Mouse (Mus musculus) frontal cortex, adult (tissue): ENCODE data around the gene E2f4.

Experiments used
- ATAC-seq: cut with Nextera tagmentation; 2 replicates; pipeline ENCODE4 v1.9.2; 2017; ENCODE audit warnings: mild to moderate bottlenecking, moderate library complexity, mixed read lengths; ENCODE audit not compliant: low TSS enrichment

Gene E2f4

DNA sequence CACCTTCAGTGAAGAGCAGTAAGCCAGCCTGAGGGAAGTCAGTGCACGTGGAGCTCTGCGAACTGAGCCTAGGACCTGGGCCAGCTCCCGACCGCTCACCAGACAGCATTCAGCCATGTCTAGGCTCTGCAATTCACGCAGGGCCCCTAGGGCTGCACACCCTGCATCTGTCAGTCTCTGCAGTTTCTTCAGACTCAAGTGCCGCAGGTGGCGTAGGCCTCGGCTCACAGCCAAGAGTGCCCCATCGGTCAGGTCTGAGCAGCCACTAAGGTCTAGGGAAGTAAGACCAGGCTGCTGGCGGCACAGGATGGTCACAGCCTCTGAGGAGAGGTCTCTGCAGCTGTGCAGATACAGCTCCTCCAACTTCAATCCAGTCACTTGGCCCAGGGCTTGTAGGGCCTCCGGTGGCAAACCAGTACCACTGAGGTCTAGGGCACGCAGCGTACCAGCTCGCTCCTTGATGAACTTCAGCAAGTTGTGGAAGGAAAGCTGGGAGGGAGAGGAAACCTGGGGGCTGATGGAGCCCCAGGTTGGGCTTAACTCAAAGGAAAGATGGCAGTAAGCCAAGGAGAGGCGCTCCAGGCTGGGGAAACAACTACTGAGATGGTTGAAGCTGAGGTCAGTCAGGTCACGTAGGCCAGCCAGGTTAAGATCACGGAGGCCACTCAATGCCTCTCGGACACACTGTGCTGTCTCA is 17.8 kb downstream of the E2f4 start:
- ATAC-seq: no peak

DNA sequence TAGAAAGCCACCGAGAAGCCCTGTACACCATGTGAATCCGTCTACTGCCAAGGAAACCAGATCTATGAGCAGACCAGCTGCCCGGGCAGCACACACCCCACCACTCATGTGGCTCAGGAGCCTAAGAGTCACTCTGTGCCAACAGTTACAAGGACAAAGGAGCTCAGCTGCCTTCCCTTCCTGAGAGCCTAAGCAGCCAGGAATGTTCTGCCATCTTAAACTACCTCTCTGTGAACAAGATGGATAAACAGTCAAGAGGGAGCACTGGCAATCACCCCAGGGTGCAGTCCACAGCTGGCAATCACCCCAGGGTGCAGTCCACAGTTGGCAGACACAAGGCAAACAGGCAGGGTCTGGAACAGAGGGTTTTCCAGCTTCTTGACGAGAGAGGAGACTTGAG is 20.5 kb downstream of the E2f4 start:
- no peak for ATAC-seq

DNA sequence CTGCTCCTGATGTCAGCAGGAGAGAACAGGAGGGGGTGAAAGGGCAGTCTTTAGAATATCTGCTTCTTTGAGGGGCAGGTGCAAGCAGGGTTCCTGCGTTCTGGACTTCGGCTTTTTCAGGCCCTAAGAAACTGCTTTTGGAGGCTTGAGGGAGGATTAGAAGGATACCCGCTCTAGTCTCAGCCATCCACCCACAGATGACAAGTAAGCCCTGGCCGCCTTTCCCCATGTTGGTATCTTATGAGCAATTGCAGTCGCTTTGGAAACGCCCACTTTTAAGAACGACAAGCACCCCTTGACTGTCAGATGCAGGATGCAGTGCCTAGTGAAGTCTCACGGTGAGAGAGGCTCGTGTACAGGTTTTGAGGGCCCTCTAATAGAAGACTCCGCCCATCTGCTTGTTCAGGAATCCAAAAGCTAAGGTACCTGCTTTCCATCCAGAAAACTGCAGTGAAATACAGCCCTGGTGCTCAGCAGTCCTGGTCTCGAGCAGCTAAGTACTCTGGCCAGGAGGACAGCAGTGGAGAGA is 21.3 kb downstream of the E2f4 start:
- ATAC-seq: peak; percentile 58; the same call in 1 of the 2 replicates

DNA sequence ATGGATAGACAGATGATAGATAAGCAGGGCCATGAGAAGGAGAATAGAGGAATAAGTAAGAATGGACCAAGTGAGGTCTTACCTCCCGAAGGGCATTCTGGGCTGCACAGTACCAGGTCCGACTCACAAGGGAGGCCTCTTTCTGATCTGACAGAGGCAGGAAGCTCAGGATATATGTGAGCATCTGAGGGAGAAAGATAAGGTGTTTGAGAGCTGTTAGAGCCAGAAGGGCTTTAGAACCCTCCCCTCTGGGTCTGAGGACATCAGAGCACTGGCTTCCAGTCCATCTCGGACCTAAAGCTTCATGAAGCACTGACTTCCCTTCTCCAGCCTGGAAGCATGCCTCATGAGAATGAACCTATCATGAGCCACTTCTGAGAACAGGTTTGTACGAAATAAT is 25.7 kb downstream of the E2f4 start:
- no peak for ATAC-seq

DNA sequence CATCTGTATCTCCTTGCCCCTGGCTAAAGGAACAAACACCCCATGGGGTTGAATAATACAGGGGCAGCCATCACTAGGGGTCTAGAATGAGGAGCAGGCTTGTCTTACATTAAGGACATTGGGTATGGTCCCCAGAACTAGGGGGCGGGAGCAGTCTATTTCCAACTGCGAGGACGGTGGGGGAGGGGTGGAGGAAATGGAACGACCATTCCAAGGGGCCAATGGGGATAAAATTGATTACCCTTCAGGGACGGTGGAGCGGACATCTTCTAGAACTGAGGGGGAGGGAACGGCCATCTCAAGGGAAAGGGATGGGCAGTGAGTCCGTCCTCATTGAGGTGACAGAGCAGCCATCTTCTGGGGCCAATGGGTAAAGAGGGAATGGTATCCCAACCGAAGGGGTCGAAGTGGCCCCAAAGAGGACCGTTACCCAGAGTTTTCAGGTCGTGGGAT is 28.2 kb downstream of the E2f4 start:
- peak; percentile 29 for ATAC-seq

DNA sequence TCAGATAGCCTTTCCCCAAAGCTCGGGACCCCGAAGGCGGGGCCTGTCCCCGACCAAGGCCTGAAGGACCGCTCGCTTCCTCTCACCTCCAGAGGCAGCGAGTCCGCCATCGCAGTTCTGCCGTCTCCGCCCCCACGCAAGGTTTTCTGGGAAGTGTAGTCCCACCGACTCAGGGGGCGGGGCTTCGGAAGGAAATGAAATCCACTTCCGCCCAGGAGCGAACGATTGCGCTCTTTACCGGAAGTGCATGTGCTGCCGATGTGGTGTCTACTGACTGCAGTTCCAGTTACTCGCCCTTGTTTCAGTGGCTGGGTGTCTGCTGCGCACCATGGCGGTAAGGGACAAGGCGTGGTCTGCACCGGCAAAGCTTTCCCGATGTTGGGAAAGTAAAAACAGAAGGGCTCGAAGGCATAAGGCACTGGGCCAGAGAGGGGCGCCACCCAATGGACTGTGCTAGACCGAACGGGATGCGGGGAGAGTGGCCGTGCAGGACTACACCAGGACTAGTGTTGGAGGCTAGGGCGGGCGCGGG is 28.7 kb downstream of the E2f4 start, which contains the start of the genes Lrrc29 and Tmem208:
Lrrc29 (minus strand) TSS at position 138 of the 532 bp plus-strand sequence.
Tmem208 (plus strand) TSS at position 214 of the 532 bp plus-strand sequence.
- peak; percentile 94 for ATAC-seq

GRCm38 (mm10) chr8:105326968-105327367 is 29.5 kb downstream of the E2f4 start:
- ATAC-seq: no peak

DNA sequence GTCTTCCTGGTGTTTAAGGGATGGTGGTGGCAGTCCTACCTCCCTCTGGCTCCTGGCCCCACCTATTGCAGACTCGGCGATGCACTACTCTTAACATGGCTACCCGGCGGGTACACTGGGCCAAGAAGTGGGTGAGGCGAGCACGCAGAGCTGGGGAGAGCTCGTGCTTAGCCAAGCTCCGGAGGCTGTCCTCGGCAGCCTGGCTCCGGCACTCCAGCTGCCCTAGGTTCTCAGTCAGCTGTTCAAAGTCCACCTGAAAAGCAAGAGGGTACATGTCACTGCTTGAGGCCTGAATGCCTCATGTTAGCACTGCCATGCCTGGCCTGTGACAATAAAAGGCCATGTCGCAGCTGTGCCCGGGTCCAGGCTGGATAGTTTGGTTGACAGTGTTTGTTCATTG is 32.9 kb downstream of the E2f4 start:
- no peak for ATAC-seq

GRCm38 (mm10) chr8:105331469-105331868 is 34.0 kb downstream of the E2f4 start:
- ATAC-seq: no peak

DNA sequence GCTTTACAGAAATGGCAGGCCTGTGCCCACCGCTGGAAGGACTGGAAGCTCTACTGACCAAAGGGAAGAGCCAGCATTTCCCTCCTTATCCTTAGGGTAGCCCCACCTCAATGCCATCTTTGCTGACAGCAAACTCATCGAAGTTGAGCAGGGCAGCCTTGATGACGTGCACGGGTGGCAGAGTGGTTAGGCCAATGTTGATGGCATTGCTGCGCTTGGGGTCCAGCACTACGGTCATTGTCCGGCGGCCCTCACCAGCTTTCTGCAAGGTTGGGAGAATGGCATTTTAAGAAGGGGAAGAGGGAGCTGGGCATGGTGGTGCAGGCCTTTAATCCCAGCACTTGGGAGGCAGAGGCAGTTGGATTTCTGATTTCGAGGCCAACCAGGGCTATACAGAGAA is 34.5 kb downstream of the E2f4 start:
- ATAC-seq: no peak

DNA sequence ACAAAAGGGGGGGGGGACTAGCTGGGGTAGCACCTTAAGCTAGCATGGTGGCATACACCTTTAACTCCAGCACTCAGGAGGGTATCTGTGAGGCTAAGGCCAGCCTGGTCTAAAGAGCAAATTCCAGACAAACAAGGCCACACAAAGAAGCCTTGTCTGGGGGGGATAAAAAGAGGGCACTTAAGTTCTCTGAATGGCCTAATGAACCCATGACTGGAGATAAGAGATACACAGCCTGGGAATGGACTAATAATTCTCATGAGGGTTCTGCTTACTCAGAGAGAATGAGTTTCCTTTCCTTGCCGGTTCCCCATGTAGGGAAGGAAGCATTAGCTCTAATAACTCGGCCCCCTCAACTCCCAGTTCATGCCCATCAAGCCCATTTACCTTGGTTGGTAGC is 35.1 kb downstream of the E2f4 start:
- ATAC-seq: no peak

GRCm38 (mm10) chr8:105336373-105337130 is 39.1 kb downstream of the E2f4 start:
- ATAC-seq: peak; percentile 10; the same call in 1 of the 2 replicates

GRCm38 (mm10) chr8:105338992-105339391 is 41.5 kb downstream of the E2f4 start:
- no peak for ATAC-seq

- ATAC-seq: no peak
Measured at GRCm38 (mm10) chr8:105339886-105340635, 42.6 kb downstream of the E2f4 start.

DNA sequence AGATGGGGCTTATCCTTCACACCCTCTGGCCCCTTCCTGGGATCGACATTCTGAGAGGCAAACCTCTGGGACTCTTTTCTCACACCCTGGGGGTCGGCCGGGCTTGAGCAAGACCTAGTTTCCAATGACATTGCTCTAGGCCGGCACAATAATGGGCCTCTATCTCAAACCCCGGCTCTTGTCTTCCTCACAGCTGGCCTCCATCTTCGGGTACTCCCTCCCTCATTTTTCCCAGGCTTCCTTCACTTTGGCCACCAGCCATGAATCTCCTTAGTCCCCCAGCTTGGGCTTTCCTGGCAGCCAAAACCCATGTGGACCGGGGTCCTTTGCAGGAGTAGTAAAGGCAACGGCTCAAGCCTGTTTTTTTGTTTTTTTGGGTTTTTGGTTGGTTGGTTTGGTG is 43.9 kb downstream of the E2f4 start:
- no peak for ATAC-seq

DNA sequence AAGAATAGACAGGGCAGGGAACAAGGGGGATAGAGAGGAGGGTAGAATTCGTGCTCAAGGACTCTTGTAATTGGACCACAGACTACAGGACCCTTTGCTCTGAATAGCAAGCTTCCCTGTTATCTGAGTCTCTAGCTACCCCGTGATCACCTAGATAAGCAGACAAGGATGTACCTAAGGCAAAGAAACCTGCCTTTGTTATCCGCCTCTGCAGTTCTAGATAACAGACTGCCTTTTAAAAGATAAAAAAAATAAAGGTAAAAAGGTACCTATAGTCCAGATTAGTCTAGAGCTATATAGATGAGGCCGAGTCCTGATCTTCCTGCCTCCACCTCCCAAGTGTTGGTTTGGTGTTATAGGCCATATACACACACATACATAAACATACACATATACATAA is 45.3 kb downstream of the E2f4 start:
- ATAC-seq: no peak

GRCm38 (mm10) chr8:105343791-105344574 is 46.5 kb downstream of the E2f4 start:
- ATAC-seq: no peak

- no peak for ATAC-seq
Measured at GRCm38 (mm10) chr8:105345061-105345975, 47.9 kb downstream of the E2f4 start.

DNA sequence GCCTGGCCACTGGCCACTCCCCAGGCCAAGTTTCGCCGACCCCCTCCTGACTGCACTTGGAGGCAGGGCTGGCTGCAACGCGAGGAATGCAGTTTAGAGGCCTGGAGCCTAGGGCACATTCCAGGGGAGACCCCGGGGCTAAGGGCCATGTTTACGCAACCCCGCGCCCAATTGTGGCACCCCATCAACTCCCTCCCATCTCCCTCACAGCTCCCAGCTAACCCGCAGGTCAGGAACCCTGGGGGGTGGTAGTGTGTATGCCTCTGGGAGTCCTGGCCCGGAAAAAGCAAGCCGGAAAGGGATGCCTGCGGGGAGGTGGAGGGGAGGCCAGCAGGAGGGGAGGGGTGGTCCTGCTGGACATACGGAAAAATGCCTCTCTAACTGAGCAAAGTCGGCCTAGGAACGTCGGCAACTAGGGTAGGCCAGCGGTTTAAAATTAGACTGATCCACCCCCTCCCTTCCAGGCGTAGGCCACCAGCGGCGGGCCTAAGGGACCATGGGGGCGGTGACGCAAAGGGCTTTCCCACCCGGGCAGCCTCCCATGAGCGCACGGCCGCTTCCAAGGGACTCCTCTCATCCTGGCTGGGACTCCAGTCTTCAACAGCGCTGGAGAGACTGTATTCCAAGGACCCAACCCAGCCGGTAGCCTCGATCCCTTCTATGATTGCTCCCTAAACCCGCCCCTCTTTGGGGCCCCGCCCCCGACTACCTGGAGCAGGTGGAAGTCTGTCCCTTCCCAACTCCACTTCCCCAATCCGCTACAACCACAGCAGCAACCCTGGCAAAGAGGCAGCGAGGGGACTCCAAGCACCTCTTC is 49.4 kb downstream of the E2f4 start:
- ATAC-seq: peak; percentile 10; the same call in 1 of the 2 replicates
